Mouse (Mus musculus) lung, embryonic 14.5 days (tissue): Measurements from ENCODE around the gene Dusp6. TPM values are rescaled to one million over a fixed set of nuclear protein-coding genes. Genes with fewer than 3 reads are reported as not detected.

Experiments
- ATAC-seq: fragments of 200-750 bp; cut with Nextera tagmentation; 2 replicates; pipeline ENCODE4 v1.8.0; 2017; ENCODE audit warnings: mild to moderate bottlenecking, moderate TSS enrichment, moderate library complexity; ENCODE audit not compliant: insufficient read depth
- DNase-seq: peaks from one replicate; pipeline ENCODE4 v3.0.0-alpha.2; 2015
- H3K27ac ChIP-seq: fragments of 300-500 bp; sonication (generic); 2 replicates; pipeline ENCODE4 v1.5.1; 2014; ENCODE audit warnings: low read depth, mild to moderate bottlenecking, moderate library complexity
- H3K27me3 ChIP-seq: fragments of 300-500 bp; sonication (generic); 2 replicates; pipeline ENCODE4 v1.6.1; 2014; ENCODE audit warnings: low read length, control low read depth; ENCODE audit not compliant: insufficient read depth
- H3K36me3 ChIP-seq: fragments of 300-500 bp; sonication (generic); 2 replicates; pipeline ENCODE4 v1.6.1; 2014; ENCODE audit warnings: control low read depth; ENCODE audit not compliant: insufficient read depth
- H3K4me1 ChIP-seq: fragments of 300-500 bp; sonication (generic); 2 replicates; pipeline ENCODE4 v1.6.1; 2014; ENCODE audit warnings: antibody characterized with exemption, control low read depth; ENCODE audit not compliant: insufficient read depth
- H3K4me2 ChIP-seq: fragments of 300-500 bp; sonication (generic); 2 replicates; pipeline ENCODE4 v1.6.1; 2014; ENCODE audit warnings: mild to moderate bottlenecking
- H3K4me3 ChIP-seq: fragments of 300-500 bp; sonication (generic); 2 replicates; pipeline ENCODE4 v1.5.1; 2014; ENCODE audit warnings: low read depth, low read length
- H3K9ac ChIP-seq: fragments of 300-500 bp; sonication (generic); 2 replicates; pipeline ENCODE4 v1.6.1; 2014
- H3K9me3 ChIP-seq: fragments of 300-500 bp; sonication (generic); 2 replicates; pipeline ENCODE4 v1.6.1; 2016; ENCODE audit warnings: low read depth, low read length, control low read depth
- CTCF ChIP-seq: IDR thresholded peaks from 2 replicates; pipeline ENCODE4 v1.5.1; 2016; ENCODE audit warnings: antibody characterized with exemption, low read depth
- WGBS: fragments of 180-500 bp; shearing (Covaris S2); extraction: QIAGEN DNeasy Blood & Tissue Kit; methylation state at CpG from one replicate; pipeline ENCODE4 v1.1.7; 2014; 5-methylcytosine and 5-hydroxymethylcytosine counted together
- polyA plus RNA-seq: library from polyadenylated mRNA; unstranded; fragments of >200 nt; fragmentation: Nextera tagmentation; extraction: Ambion mirVana; gene quantifications from 2 replicates; pipeline ENCODE4 v1.2.1, GENCODE M21; 2014

Gene Dusp6
- polyA plus RNA-seq, 1 experiment from 2014 or later = 76.8 TPM

DNA sequence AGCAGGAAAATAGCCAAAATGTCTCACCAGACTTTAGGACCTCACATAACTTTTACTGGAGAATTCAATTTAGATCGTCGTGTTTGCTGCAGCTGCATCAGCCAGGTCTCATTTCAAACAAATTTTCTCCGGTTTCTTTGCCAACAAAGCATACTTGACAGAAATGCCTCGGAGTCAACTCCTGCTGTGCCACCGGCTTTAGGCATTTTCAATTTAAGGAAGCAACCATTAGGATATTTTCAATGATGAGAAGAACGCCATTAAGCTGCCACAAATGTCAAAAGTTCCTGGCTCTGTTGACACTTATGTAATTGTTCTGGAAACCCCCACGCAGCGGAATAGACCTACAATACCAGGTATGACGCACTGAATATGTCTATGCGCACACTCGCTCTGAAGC, 24.5 kb upstream of the Dusp6 start:
- Histone ChIP-seq H3K9me3 (no peaks in the 10 kb centered on the region), H3K9ac (no peak overlapping the region), H3K27me3 (no peaks in the 10 kb centered on the region), H3K4me2 (no peak overlapping the region), H3K4me1 (peaks cover 14% of the 10 kb centered on the region), H3K27ac (no peak overlapping the region), H3K4me3 (no peak overlapping the region), H3K36me3 (no peaks in the 10 kb centered on the region)
- DNase-seq (no peak), ATAC-seq (no peak)
- WGBS = 73% methylated on average over 11 of the region's 11 CpGs
- no peak for TF ChIP-seq CTCF

DNA sequence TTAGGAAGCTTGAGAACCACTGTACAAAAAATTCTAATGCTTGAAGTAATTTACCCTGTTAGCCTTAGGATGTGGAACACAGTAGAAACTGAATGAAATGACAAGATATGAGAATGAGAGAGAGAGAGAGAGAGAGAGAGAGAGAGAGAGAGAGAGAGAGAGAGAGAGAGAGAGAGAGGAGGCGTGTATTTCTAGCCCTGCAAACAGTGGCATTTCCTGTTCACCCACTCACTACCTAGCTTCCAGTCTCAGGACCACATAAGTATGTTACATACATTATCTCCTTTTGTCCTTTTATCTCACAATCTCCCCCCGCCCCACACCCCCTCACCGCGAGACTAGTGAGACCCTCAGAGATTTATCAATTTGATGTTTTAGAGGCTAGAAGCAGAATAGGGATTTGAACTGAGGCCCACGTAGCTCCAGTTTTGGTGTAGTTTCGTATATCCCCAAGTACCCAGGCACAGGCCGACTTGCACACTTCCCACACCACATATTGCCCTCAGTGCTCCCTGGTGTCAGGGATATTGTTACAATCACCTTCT, 21.7 kb upstream of the Dusp6 start:
- DNase-seq (no peak), ATAC-seq (no peak)
- no peaks in the 10 kb centered on the region for H3K27me3 ChIP-seq
- peaks cover 22% of the 10 kb centered on the region for H3K4me1 ChIP-seq
- WGBS = 59% methylated on average over 7 of the region's 7 CpGs
- no peak overlapping the region for H3K4me3 ChIP-seq
- H3K9ac ChIP-seq = no peak overlapping the region
- H3K9me3 ChIP-seq = no peaks in the 10 kb centered on the region
- peak overlapping the region; percentile 44 for H3K4me2 ChIP-seq
- H3K27ac ChIP-seq = peak overlapping the region; percentile 69
- no peak for TF ChIP-seq CTCF
- H3K36me3 ChIP-seq = no peaks in the 10 kb centered on the region

DNA sequence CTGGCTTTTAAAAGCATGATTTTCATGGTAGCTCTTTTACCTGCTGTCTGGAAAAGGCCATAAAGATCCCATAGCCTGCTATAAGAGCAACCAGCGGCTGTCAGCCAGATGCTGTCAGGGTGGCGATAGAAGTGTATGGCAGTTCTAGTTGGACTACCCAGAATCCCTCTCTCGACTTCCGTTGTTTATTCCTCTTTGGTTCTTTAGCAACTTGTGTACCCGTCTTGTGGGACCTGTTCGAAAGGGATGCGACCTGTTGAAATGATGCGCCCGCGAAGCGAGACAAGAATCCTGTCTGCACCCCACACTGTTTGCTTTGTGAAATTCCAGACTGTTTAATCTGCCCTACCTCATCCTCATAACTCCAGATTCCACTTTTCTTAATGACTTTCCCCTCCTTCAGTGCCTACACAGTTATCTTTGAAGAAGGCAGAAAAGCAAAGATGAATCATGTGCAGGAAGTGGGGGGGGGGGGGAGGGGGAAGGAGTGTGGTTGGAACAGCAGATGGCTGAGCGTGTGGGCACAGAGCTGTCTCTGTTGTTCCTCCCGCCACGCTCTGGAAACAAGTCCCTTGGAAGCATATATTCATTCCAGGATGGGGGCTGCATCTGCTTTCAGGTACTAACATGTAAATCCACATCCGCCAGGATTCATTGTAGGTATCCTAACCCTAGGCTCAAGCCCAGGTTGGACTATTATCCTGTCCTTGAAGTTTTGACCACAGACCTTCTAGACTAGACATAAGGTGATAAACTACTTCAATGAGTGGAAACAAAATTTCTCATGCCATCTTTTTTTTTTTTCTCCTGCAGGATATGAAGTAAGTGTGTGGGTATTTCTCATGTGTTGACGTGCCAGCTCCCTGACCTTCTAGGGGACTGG, 21.0 kb upstream of the Dusp6 start:
- ATAC-seq (peak; percentile 50), DNase-seq (peak; percentile 66)
- no peaks in the 10 kb centered on the region for H3K9me3 ChIP-seq
- H3K4me3 ChIP-seq = no peak overlapping the region
- H3K27me3 ChIP-seq = no peaks in the 10 kb centered on the region
- peak overlapping the region; percentile 79 for H3K27ac ChIP-seq
- H3K36me3 ChIP-seq = no peaks in the 10 kb centered on the region
- TF ChIP-seq CTCF = no peak
- peaks cover 22% of the 10 kb centered on the region for H3K4me1 ChIP-seq
- no peak overlapping the region for H3K9ac ChIP-seq
- WGBS = 20% methylated on average over 16 of the region's 16 CpGs
- peak overlapping the region; percentile 44 for H3K4me2 ChIP-seq

DNA sequence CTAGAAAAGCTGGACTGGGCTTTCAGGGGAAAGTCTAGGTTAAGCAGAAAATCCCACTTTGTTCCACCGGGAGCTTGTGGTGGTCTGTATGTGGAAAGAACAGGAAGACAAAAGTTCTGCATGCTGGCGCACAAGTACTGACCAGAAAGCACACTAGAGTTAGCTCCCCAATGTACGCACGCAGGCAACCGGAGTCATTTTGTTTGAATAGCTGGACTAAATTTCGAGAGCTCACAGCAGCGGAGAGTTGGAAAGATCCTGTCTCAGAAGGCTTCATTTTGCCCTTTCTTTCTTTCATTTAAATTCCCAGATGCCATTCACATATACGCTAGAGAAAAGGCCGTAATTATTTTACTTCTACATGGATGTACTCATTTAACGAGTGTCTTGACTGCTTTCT, 20.3 kb upstream of the Dusp6 start:
- 65% methylated on average over 10 of the region's 10 CpGs for WGBS
- Histone ChIP-seq H3K27ac (peak overlapping the region; percentile 79), H3K4me1 (peaks cover 22% of the 10 kb centered on the region), H3K27me3 (no peaks in the 10 kb centered on the region), H3K4me2 (no peak overlapping the region), H3K9me3 (no peaks in the 10 kb centered on the region), H3K9ac (no peak overlapping the region), H3K4me3 (no peak overlapping the region), H3K36me3 (no peaks in the 10 kb centered on the region)
- ATAC-seq (no peak), DNase-seq (no peak)
- TF ChIP-seq CTCF = no peak

DNA sequence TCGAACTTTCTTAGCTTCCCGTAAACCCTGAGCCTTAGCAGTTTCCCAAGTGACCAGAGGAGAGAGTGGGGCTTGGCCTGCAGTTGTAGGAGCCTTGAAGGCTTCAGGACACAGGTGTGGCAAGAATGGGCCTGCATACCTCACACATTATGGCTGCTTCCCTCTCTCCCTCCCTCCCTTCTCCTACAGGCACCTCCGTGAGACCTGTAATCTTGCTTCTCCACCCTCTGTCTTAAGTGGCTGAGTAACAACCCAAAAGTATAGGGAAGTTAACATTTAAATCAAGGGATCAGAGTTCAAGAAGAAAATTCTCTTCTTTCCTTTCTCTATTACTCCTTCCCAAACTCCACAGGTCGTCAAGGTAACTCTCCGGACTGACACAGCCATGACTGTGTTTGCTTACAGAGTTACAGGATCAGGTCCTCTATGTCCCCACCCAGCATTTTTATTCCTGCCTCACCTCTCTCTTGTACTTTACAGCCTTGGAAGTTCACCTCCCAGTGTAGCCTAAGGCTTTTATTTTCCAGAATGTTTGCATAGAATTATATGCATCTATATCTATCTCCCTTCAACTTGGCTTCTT, 19.0 kb upstream of the Dusp6 start:
- Histone ChIP-seq H3K4me1 (peaks cover 22% of the 10 kb centered on the region), H3K4me2 (no peak overlapping the region), H3K9ac (no peak overlapping the region), H3K36me3 (no peaks in the 10 kb centered on the region), H3K9me3 (no peaks in the 10 kb centered on the region), H3K27ac (peak overlapping the region; percentile 59; the same call in 1 of the 2 replicates), H3K4me3 (no peak overlapping the region), H3K27me3 (no peaks in the 10 kb centered on the region)
- WGBS = 50% methylated on average over 5 of the region's 5 CpGs
- DNase-seq (no peak), ATAC-seq (no peak)
- no peak for TF ChIP-seq CTCF

DNA sequence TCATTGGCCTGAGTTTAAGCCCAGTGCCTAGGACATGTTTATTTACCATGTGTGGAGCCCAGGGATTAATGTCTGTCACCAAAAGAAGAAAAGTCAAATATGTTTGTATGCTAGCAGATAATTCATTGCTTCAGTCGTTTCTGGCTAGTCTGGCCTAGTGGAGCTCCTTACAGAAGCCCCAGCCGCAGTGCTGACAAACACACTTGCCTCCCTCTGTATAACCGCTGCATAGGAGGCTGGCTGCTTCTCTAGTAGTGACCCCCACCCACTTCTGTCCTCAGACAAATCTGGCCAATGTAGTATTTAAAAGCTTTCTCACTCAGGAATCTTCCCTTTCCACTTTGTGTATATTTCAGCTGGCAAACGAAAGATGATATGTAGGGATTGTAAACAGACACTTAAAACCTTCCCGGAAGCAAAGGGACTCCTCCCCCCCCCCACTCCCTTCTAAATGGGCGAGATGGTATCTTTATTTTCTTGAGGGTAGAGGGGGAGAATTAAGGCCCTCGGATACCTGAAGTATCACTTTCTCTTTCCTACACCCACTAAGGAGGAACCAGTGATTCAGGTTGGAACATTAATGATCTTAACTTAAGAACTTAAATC, 18.3 kb upstream of the Dusp6 start:
- Histone ChIP-seq H3K4me2 (0 out of 2 replicates have a peak overlapping the region, but pooled peaks have one; percentile 12), H3K9ac (no peak overlapping the region), H3K27ac (peak overlapping the region; percentile 59; the same call in 1 of the 2 replicates), H3K27me3 (no peaks in the 10 kb centered on the region), H3K9me3 (no peaks in the 10 kb centered on the region), H3K4me1 (peaks cover 22% of the 10 kb centered on the region), H3K4me3 (no peak overlapping the region), H3K36me3 (no peaks in the 10 kb centered on the region)
- no peak for TF ChIP-seq CTCF
- ATAC-seq (peak; percentile 37; the same call in 1 of the 2 replicates), DNase-seq (peak; percentile 48)
- WGBS = 9% methylated on average over 7 of the region's 7 CpGs
